Mouse (Mus musculus) gastrocnemius, postnatal 36 days (tissue): ENCODE results near the gene Rabgap1. TPM values are rescaled to one million over a fixed set of nuclear protein-coding genes. Genes with fewer than 3 reads are reported as not detected.

Source experiments
- total RNA-seq, 2 experiments: library from RNA; stranded (reverse); gene quantifications; 2 replicates each; pipeline ENCODE4 v1.2.3; 2021

Rabgap1 gene
- total RNA-seq, 2 experiments from 2014 or later = 29.5 to 34.3 TPM

Other genes with a start within 250 kb of the Rabgap1 start
- not detected for gene Olfr366, start 231.7 kb upstream of the Rabgap1 start, total RNA-seq
- gene Olfr368, start 116.8 kb upstream of the Rabgap1 start, total RNA-seq = not detected
- gene Pdcl, start 83.9 kb upstream of the Rabgap1 start, total RNA-seq = 10 to 100 TPM; 12.9 to 13.3 TPM
- 10 to 100 TPM; 39.3 to 41.5 TPM for gene Rc3h2, start 20.4 kb upstream of the Rabgap1 start, total RNA-seq
- gene Zbtb26, start 144 bp upstream of the Rabgap1 start, total RNA-seq = 1 to 10 TPM; 2.9 to 3.8 TPM
- gene Zbtb6, start 108 bp upstream of the Rabgap1 start, total RNA-seq = 1 to 10 TPM; 2.5 to 3.0 TPM
- gene Gpr21, start 73.1 kb downstream of the Rabgap1 start, total RNA-seq = under 1 TPM; 0.64 to 0.89 TPM